10 mouse cellular contexts compared by ENCODE assay signal in genomic region chr10:12874577-12875277, GRCm38 (mm10). TPM values are rescaled to one million over a fixed set of nuclear protein-coding genes. Genes with fewer than 3 reads are reported as not detected.
DNase-seq lines count a peak whose midpoint lies in the region; ATAC-seq and TF ChIP-seq lines count a peak whose summit lies in the region.
"Had no signal": no experiment of that assay in that cellular context is flagged by ENCODE, and none has a peak within 500 bp of the region (broad histone marks: within the 10 kb centered on the region; RNA-seq: fewer than 3 reads in every experiment).

No protein-coding gene starts in this region.

- in situ Hi-C loops in CH12.LX (cut with MboI; ENCODE audit: low pct_ligation_motif_present, low pct_unique_long_range_greater_than_20kb, low sequenced_read_pairs): no loop called here

- no peak overlapping the region for H3K27ac ChIP-seq in CH12.LX (ENCODE audit: insufficient read depth, low read depth)
- H3K27ac ChIP-seq: hindbrain, embryonic 15.5 days had no signal

- peaks cover 2 to 7% of the 10 kb centered on the region in 2 experiments; a peak in 2 of 4 replicates for H3K4me1 ChIP-seq in CH12.LX (ENCODE audit: control insufficient read depth in 1 of 2, insufficient read depth in 2 of 2)

- H3K27me3 ChIP-seq in CH12.LX (replicated peaks): peaks cover 14% of the 10 kb centered on the region

- TF ChIP-seq RAD21 in CH12.LX (IDR thresholded peaks at IDR 0.05; ENCODE audit: low read depth, low read length): no peak

- no peak for TF ChIP-seq CTCF in CH12.LX (conservative IDR thresholded peaks at IDR 0.05 in 1 of 2, IDR thresholded peaks at IDR 0.05 in 1 of 2; ENCODE audit: low read depth in 2 of 2, low read length in 2 of 2)

- DNase-seq in adrenal gland, postnatal 14 days: peak; percentile 45
- DNase-seq in adrenal gland, postnatal 25 days: no peak
- DNase-seq in CH12.LX (ENCODE audit: extremely low read depth): peak; percentile 71
- DNase-seq in kidney, postnatal 14 days: no peak
- DNase-seq in layer of hippocampus, postnatal 14 days (ENCODE audit: low spot score in 2 of 2): no peak
- no peak for DNase-seq in ovary, postnatal 14 days (ENCODE audit: low spot score)

- dilution Hi-C loops in CH12.LX (cut with MboI; ENCODE audit: extremely low pct_ligation_motif_present, extremely low pct_unique_long_range_greater_than_20kb, low sequenced_read_pairs): no loop called here

- no peak for TF ChIP-seq POLR2A in CH12.LX (IDR thresholded peaks at IDR 0.05; ENCODE audit: low read depth, low read length)

- no peaks in the 10 kb centered on the region for H3K79me2 ChIP-seq in CH12.LX (replicated peaks; ENCODE audit: control insufficient read depth, extremely low read depth, insufficient read depth, poor library complexity, severe bottlenecking)

- peak; percentile 57 for TF ChIP-seq EP300 in CH12.LX (IDR thresholded peaks at IDR 0.05; ENCODE audit: low read length)

- no peaks in the 10 kb centered on the region for H3K36me3 ChIP-seq in CH12.LX (replicated peaks in 1 of 2; ENCODE audit: control insufficient read depth in 1 of 2, insufficient read depth in 1 of 2, low read length in 1 of 2)
- H3K36me3 ChIP-seq: hindbrain, embryonic 15.5 days had no signal

- peak overlapping the region in 1 of 3 experiments; percentile 39 for H3K4me3 ChIP-seq in CH12.LX (replicated peaks in 1 of 3; ENCODE audit: low read depth in 2 of 3, low read length in 2 of 3, poor library complexity in 1 of 3)
- H3K4me3 ChIP-seq: hindbrain, embryonic 15.5 days had no signal

- peak overlapping the region; percentile 75 for H3K4me2 ChIP-seq in CH12.LX (ENCODE audit: insufficient read depth, low read depth, poor library complexity, severe bottlenecking)
- H3K4me2 ChIP-seq: hindbrain, embryonic 15.5 days had no signal

- no peaks in the 10 kb centered on the region for H3K9me3 ChIP-seq in CH12.LX (replicated peaks; ENCODE audit: low read length)
- H3K9me3 ChIP-seq: hindbrain, embryonic 15.5 days had no signal

- peak; percentile 99 for ATAC-seq in hematopoietic stem cell, adult 5-6 weeks (replicated peaks in 1 of 2; ENCODE audit: insufficient read depth in 1 of 2, low FRiP score in 2 of 2, low TSS enrichment in 1 of 2, low read depth in 1 of 2, poor library complexity in 2 of 2, severe bottlenecking in 2 of 2)
- ATAC-seq in megakaryocyte-erythroid progenitor cell, adult 5-6 weeks (replicated peaks; ENCODE audit: low FRiP score, low TSS enrichment, poor library complexity, severe bottlenecking): peak; percentile 76
- ATAC-seq: midbrain, embryonic 16.5 days had no signal

- peak overlapping the region; percentile 33; the same call in 1 of the 2 replicates for H3K9ac ChIP-seq in CH12.LX (ENCODE audit: insufficient read depth, low read depth)
- H3K9ac ChIP-seq: hindbrain, embryonic 15.5 days had no signal

TF ChIP-seq in CH12.LX, 34 proteins besides CTCF, POLR2A, EP300 and RAD21:
- TF ChIP-seq TCF12 (IDR thresholded peaks at IDR 0.05; ENCODE audit: low read depth, low read length): peak; percentile 12; the same call in 1 of the 2 replicates
- TF ChIP-seq SIN3A (IDR thresholded peaks at IDR 0.05; ENCODE audit: low read length): 0 out of 2 replicates have a peak, but pooled peaks have one; percentile 53
- peak; percentile 22; the same call in 1 of the 2 replicates for TF ChIP-seq ZNF384 (IDR thresholded peaks at IDR 0.05; ENCODE audit: low read depth, low read length)
- TF ChIP-seq CHD1 (IDR thresholded peaks at IDR 0.05; ENCODE audit: low read depth, low read length): no peak
- TF ChIP-seq RCOR1 (conservative IDR thresholded peaks at IDR 0.05; ENCODE audit: low read depth, low read length): no peak
- TF ChIP-seq USF1 (IDR thresholded peaks at IDR 0.05; ENCODE audit: low read depth, low read length): no peak
- 0 out of 2 replicates have a peak, but pooled peaks have one; percentile 22 for TF ChIP-seq MAZ (IDR thresholded peaks at IDR 0.05; ENCODE audit: low read depth, low read length)
- TF ChIP-seq HCFC1 (IDR thresholded peaks at IDR 0.05; ENCODE audit: low read depth, low read length): peak; percentile 35
- peak; percentile 41 for TF ChIP-seq JUN (IDR thresholded peaks at IDR 0.05; ENCODE audit: insufficient read depth, low read depth, low read length)
- 0 out of 2 replicates have a peak, but pooled peaks have one; percentile 32 for TF ChIP-seq MXI1 (IDR thresholded peaks at IDR 0.05; ENCODE audit: low read depth, low read length)
- TF ChIP-seq E2F4 (IDR thresholded peaks at IDR 0.05; ENCODE audit: insufficient replicate concordance, low read depth, low read length): no peak
- no peak for TF ChIP-seq NRF1 (IDR thresholded peaks at IDR 0.05; ENCODE audit: low read depth, low read length)
- TF ChIP-seq MEF2A (IDR thresholded peaks at IDR 0.05; ENCODE audit: borderline replicate concordance, low read depth, low read length): peak; percentile 48; the same call in 1 of the 2 replicates
- TF ChIP-seq KAT2A (IDR thresholded peaks at IDR 0.05; ENCODE audit: insufficient replicate concordance, low read length): no peak
- TF ChIP-seq BHLHE40 (IDR thresholded peaks at IDR 0.05; ENCODE audit: low read depth, low read length): peak; percentile 48
- TF ChIP-seq MYC (IDR thresholded peaks at IDR 0.05; ENCODE audit: low read depth, low read length): peak; percentile 57; the same call in 1 of the 2 replicates
- peak; percentile 51; the same call in 1 of the 2 replicates for TF ChIP-seq JUND (conservative IDR thresholded peaks at IDR 0.05; ENCODE audit: low read depth, low read length)
- no peak for TF ChIP-seq UBTF (IDR thresholded peaks at IDR 0.05; ENCODE audit: low read depth, low read length)
- peak; percentile 62 for TF ChIP-seq MAX (IDR thresholded peaks at IDR 0.05; ENCODE audit: low read length)
- peak; percentile 43; the same call in 1 of the 2 replicates for TF ChIP-seq CHD2 (IDR thresholded peaks at IDR 0.05; ENCODE audit: low read length)
- peak; percentile 40; the same call in 1 of the 2 replicates for TF ChIP-seq NELFE (IDR thresholded peaks at IDR 0.05; ENCODE audit: low read depth, low read length)
- TF ChIP-seq PAX5 (IDR thresholded peaks at IDR 0.05; ENCODE audit: low read length): no peak
- peak; percentile 86 for TF ChIP-seq ETS1 (conservative IDR thresholded peaks at IDR 0.05; ENCODE audit: low read depth, low read length)
- 0 out of 2 replicates have a peak, but pooled peaks have one; percentile 30 for TF ChIP-seq ELF1 (IDR thresholded peaks at IDR 0.05; ENCODE audit: low read depth, low read length)
- 0 out of 2 replicates have a peak, but pooled peaks have one; percentile 35 for TF ChIP-seq TBP (conservative IDR thresholded peaks at IDR 0.05; ENCODE audit: low read depth, low read length)
- 0 out of 2 replicates have a peak, but pooled peaks have one; percentile 37 for TF ChIP-seq ZMIZ1 (IDR thresholded peaks at IDR 0.05; ENCODE audit: low read depth, low read length)
- peak; percentile 55; the same call in 1 of the 2 replicates for TF ChIP-seq IRF4 (IDR thresholded peaks at IDR 0.05; ENCODE audit: low read depth, low read length)

RNA-seq across cellular contexts. Expression of gene Utrn, which starts 5.6 kb away (rescaled TPM):
- total RNA-seq in adrenal gland, postnatal 14 days (2021): 95.5 and 99.1 TPM in 2 replicates
- total RNA-seq in adrenal gland, postnatal 25 days (2021): 91.5 and 114 TPM in 2 replicates
- 0.42 and 1.1 TPM in 2 replicates for total RNA-seq in CH12.LX (2012; rRNA removed)
- 0.46 and 0.67 TPM in 2 replicates for total RNA-seq in CH12.LX (2014; rRNA removed)
- 0.30 and 0.31 TPM in 2 replicates for polyA plus RNA-seq in CH12.LX (2012; ENCODE audit: insufficient read length, low read depth)
- 63.7 and 83.5 TPM in 2 replicates for total RNA-seq in hematopoietic stem cell, adult 5-6 weeks (2017)
- 22.7 and 27.6 TPM in 2 replicates for total RNA-seq in megakaryocyte-erythroid progenitor cell, adult 5-6 weeks (2014; fragmentation: Nextera tagmentation)
- 17.9 and 24.2 TPM in 2 replicates for total RNA-seq in megakaryocyte-erythroid progenitor cell, adult 5-6 weeks (2017)
- 10 to 100 TPM; 35.6 to 40.3 TPM for total RNA-seq in layer of hippocampus, postnatal 14 days (2021)

Comparison
In these comparisons a context has a peak if more than half of its experiments do, and no peak if none do; other contexts are left out.
1. DNase-seq: peak in adrenal gland, postnatal 14 days (single experiment) and CH12.LX (single experiment); none in adrenal gland, postnatal 25 days (single experiment), kidney, postnatal 14 days (single experiment), layer of hippocampus, postnatal 14 days (0 of 2) and ovary, postnatal 14 days (single experiment).
2. RNA of gene Utrn, which starts 5.6 kb away (total RNA-seq): 91.5 to 114 TPM in adrenal gland, postnatal 25 days, 95.5 to 99.1 TPM in adrenal gland, postnatal 14 days, 63.7 to 83.5 TPM in hematopoietic stem cell, adult 5-6 weeks, 35.6 to 40.3 TPM in layer of hippocampus, postnatal 14 days and 17.9 to 27.6 TPM in megakaryocyte-erythroid progenitor cell, adult 5-6 weeks; 0.42 to 1.1 TPM in CH12.LX; every median in the first group is over 4 times any median in the second.